In the genomic region with DNA sequence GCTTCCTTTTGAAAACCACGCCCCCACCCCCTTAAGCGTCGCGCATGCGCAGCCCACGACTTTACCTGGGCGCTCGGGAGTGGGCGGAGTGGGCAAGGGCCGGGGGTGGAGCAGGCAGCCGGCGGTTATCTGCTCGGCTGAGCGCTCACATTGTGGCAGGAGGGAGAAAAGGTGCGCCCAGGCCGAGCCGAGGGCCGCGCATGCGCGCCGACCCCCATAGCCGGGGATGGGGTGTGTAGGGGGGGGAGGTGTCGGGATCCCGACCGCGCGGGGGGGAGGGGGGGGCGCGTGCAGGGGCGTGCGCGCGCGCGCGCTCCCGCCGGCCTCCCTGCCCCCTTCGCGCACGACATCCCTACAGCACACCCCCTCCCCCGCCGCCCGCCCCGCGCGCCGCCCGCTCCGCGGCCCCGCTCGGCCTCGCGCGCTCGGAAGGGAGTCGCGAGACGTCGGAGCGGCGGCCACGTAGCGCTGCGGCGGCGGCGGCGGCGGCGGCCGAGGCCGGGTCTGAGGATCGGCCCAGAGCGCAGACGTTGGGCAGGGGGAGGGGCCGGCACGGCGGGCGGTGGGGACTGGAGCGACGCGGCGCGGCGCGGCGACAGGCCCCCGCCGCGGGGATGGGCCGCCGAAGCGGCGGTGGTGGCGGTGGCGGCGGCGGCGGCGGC, we compare ENCODE assay signal across 8 mouse cellular contexts. TPM values are rescaled to one million over a fixed set of nuclear protein-coding genes. Genes with fewer than 3 reads are reported as not detected.
A peak's percentile ranks its signal among the peaks of the same experiment; 100 is the strongest.
DNase-seq lines count a peak whose midpoint lies in the region; ATAC-seq and TF ChIP-seq lines count a peak whose summit lies in the region.

Gene Zfp652, plus strand, starts transcription at position 111 of the 662 bp plus-strand sequence.

- H3K9me3 ChIP-seq in ES-E14 (ENCODE audit: control insufficient read depth, insufficient read depth, low read depth, low read length) = no peaks in the 10 kb centered on the region
- no peaks in the 10 kb centered on the region for H3K9me3 ChIP-seq in forebrain, embryonic 15.5 days
- no peaks in the 10 kb centered on the region for H3K9me3 ChIP-seq in lung, embryonic 15.5 days

- H3K4me1 ChIP-seq in ES-E14 (ENCODE audit: control insufficient read depth in 2 of 2, insufficient read depth in 2 of 2, low read length in 2 of 2, poor library complexity in 1 of 2) = peaks cover 9 to 22% of the 10 kb centered on the region in 2 experiments
- peaks cover 26% of the 10 kb centered on the region for H3K4me1 ChIP-seq in forebrain, embryonic 15.5 days
- peaks cover 32% of the 10 kb centered on the region for H3K4me1 ChIP-seq in lung, embryonic 15.5 days

- intact Hi-C loops in heart, postnatal 25 days (cut with DNase I) = loop anchor here (2.0 kb wide), 1 partner anchor 24 kb away; no protein-coding TSS in a partner anchor

- peak; percentile 88 for ATAC-seq in forebrain, embryonic 15.5 days (replicated peaks)
- ATAC-seq in lung, embryonic 15.5 days (ENCODE audit: borderline replicate concordance, extremely low read depth, low FRiP score, low TSS enrichment) = peak; percentile 89

- DNase-seq in ES-E14 (ENCODE audit: low read depth, low spot score) = peak; percentile 96
- DNase-seq in cerebellum, adult 11 months = peak; percentile 94
- DNase-seq in heart, postnatal 25 days (ENCODE audit: low spot score) = peak; percentile 75
- DNase-seq in layer of hippocampus, adult 2 months (ENCODE audit: low spot score in 2 of 2) = peak; percentile 58 to 68
- peak; percentile 84 for DNase-seq in ovary, adult 18-20 months (ENCODE audit: low spot score)
- peak; percentile 93 to 95 for DNase-seq in thymus, postnatal 10 days (ENCODE audit: low spot score in 2 of 2)

- in situ Hi-C loops in ES-E14 (cut with MboI; ENCODE audit: low sequenced_read_pairs in 2 of 2, unreplicated experiment in 2 of 2) = no loop called here

- H3K36me3 ChIP-seq in ES-E14 (ENCODE audit: control insufficient read depth, insufficient read depth, low read length, poor library complexity, severe bottlenecking) = no peaks in the 10 kb centered on the region
- no peaks in the 10 kb centered on the region for H3K36me3 ChIP-seq in forebrain, embryonic 15.5 days
- no peaks in the 10 kb centered on the region for H3K36me3 ChIP-seq in lung, embryonic 15.5 days

- H3K4me3 ChIP-seq in ES-E14 (ENCODE audit: insufficient read depth in 1 of 2, low read depth in 1 of 2, low read length in 2 of 2, poor library complexity in 1 of 2, severe bottlenecking in 1 of 2) = peak within 1 kb of the TSS; percentile 74 to 81
- H3K4me3 ChIP-seq in forebrain, embryonic 15.5 days = peak within 1 kb of the TSS; percentile 89
- H3K4me3 ChIP-seq in layer of hippocampus, adult 2 months = peak within 1 kb of the TSS; percentile 91
- H3K4me3 ChIP-seq in lung, embryonic 15.5 days = peak within 1 kb of the TSS; percentile 95

- peak within 1 kb of the TSS; percentile 83 for H3K27ac ChIP-seq in ES-E14 (ENCODE audit: insufficient read depth, low read depth, low read length, poor library complexity, severe bottlenecking)
- H3K27ac ChIP-seq in forebrain, embryonic 15.5 days (replicated peaks) = peak within 1 kb of the TSS; percentile 98
- peak within 1 kb of the TSS; percentile 97 for H3K27ac ChIP-seq in layer of hippocampus, adult 2 months
- H3K27ac ChIP-seq in lung, embryonic 15.5 days = peak within 1 kb of the TSS; percentile 99

- peak within 1 kb of the TSS; percentile 78 for H3K9ac ChIP-seq in ES-E14 (ENCODE audit: insufficient read depth, low read depth, low read length, poor library complexity, severe bottlenecking)
- peak within 1 kb of the TSS; percentile 98 for H3K9ac ChIP-seq in forebrain, embryonic 15.5 days (replicated peaks)
- peak within 1 kb of the TSS; percentile 97 for H3K9ac ChIP-seq in lung, embryonic 15.5 days

- under 1% methylated on average over 47 of the region's 103 CpGs for WGBS in forebrain, embryonic 15.5 days
- WGBS in lung, embryonic 15.5 days = under 1% methylated on average over 47 of the region's 103 CpGs

- no peaks in the 10 kb centered on the region for H3K27me3 ChIP-seq in forebrain, embryonic 15.5 days
- H3K27me3 ChIP-seq in lung, embryonic 15.5 days = no peaks in the 10 kb centered on the region

- H3K4me2 ChIP-seq in forebrain, embryonic 15.5 days (replicated peaks) = peak within 1 kb of the TSS; percentile 87
- peak within 1 kb of the TSS; percentile 83 for H3K4me2 ChIP-seq in lung, embryonic 15.5 days

- no peak for TF ChIP-seq CTCF in layer of hippocampus, adult 2 months (conservative IDR thresholded peaks at IDR 0.05)

TF ChIP-seq in ES-E14, 5 proteins besides CTCF, POLR2A, EP300 and RAD21:
- TF ChIP-seq ZNF384 (IDR thresholded peaks at IDR 0.05; ENCODE audit: low read depth, low read length) = no peak
- no peak for TF ChIP-seq ZC3H11A (IDR thresholded peaks at IDR 0.05; ENCODE audit: borderline replicate concordance, low read depth, low read length)

RNA-seq across cellular contexts. Expression of gene Zfp652, which starts in this region (rescaled TPM):
- 26.9 and 47.0 TPM in 2 replicates for total RNA-seq in ES-E14 (2012; rRNA removed)
- polyA plus RNA-seq in forebrain, embryonic 15.5 days (2015; fragmentation: Nextera tagmentation; extraction: Ambion mirVana) = 32.5 and 35.4 TPM in 2 replicates
- 10 to 100 TPM; 48.2 to 49.2 TPM for total RNA-seq in heart, postnatal 25 days (2021)
- total RNA-seq in layer of hippocampus, adult 2 months (2021) = 10 to 100 TPM; 49.0 to 50.5 TPM
- polyA plus RNA-seq in lung, embryonic 15.5 days (2015; fragmentation: Nextera tagmentation; extraction: Ambion mirVana) = 22.9 and 24.1 TPM in 2 replicates

Comparison
In these comparisons a context has a peak if more than half of its experiments do, and no peak if none do; other contexts are left out.
1. Peak in every context shown above with its lines: DNase-seq, ATAC-seq, H3K4me3 ChIP-seq and H3K27ac ChIP-seq.